Mouse (Mus musculus) stomach, postnatal 0 days (tissue): ENCODE results near the gene Fbxw7.

Experiments
- CTCF ChIP-seq: IDR thresholded peaks from 2 replicates; pipeline ENCODE4 v1.5.1; 2016; ENCODE audit warnings: antibody characterized with exemption, low read depth, mild to moderate bottlenecking, moderate library complexity
- EP300 ChIP-seq: optimal IDR thresholded peaks from 2 replicates; pipeline ENCODE3; 2016; ENCODE audit warnings: antibody characterized with exemption

DNA sequence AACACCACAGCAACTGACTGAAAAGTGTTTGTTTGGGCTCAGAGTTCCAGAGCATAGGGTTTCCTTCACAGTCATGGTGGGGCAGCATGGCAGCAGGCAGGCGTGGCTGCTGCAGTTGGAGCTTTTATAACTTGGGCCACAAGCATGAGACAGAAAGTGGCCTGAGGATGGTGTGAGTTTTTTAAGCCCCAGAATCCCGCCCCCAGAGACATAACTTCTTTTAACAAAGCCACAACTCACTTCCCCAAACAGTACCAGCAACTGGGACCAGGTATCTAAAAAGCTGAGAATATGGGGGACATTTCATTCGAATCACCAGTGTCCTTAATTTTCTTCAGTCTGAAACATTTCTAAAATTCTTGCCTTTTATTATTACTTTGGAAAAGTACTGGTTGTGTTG is 22.9 kb downstream of the Fbxw7 start:
- TF ChIP-seq CTCF (no peak), EP300 (no peak)
